Mouse (Mus musculus) C2C12 (cell line): ENCODE results near the gene Gm13757. TPM values are rescaled to one million over a fixed set of nuclear protein-coding genes. Genes with fewer than 3 reads are reported as not detected.
"Not testable (repeated sequence)": the region's sequence is repeated elsewhere in the genome, so short reads cannot be mapped to it uniquely, and the experiment has no call there.

Experiments
- H3K27me3 ChIP-seq: one replicate; pipeline ENCODE4 v1.6.1; 2011; ENCODE audit not compliant: control insufficient read depth, insufficient read depth, insufficient read length
- H3K36me3 ChIP-seq: one replicate; pipeline ENCODE4 v1.6.1; 2011; ENCODE audit not compliant: control insufficient read depth, insufficient read depth
- H3K4me3 ChIP-seq: one replicate; pipeline ENCODE4 v1.5.1; 2011; ENCODE audit warnings: mild to moderate bottlenecking, control low read depth; ENCODE audit not compliant: poor library complexity, insufficient read depth, severe bottlenecking
- H3K79me2 ChIP-seq: one replicate; pipeline ENCODE4 v1.6.1; 2011; ENCODE audit not compliant: control insufficient read depth, insufficient read depth
- H3K79me3 ChIP-seq: one replicate; pipeline ENCODE4 v1.6.1; 2011; ENCODE audit warnings: low read depth, control low read depth
- H3ac ChIP-seq: one replicate; pipeline ENCODE3; 2011; ENCODE audit warnings: low read depth; ENCODE audit not compliant: control insufficient read depth, insufficient read length
- CEBPB ChIP-seq: IDR thresholded peaks from one replicate; pipeline ENCODE4 v1.6.1; 2011; ENCODE audit warnings: low read depth, mild to moderate bottlenecking, control low read depth, moderate library complexity
- CTCF ChIP-seq: IDR thresholded peaks from one replicate; pipeline ENCODE4 v1.5.1; 2011; ENCODE audit not compliant: control insufficient read depth, insufficient read depth, insufficient read length
- FOSL1 ChIP-seq: IDR thresholded peaks from one replicate; pipeline ENCODE4 v1.8.0; 2011; ENCODE audit warnings: mild to moderate bottlenecking, low read length; ENCODE audit not compliant: poor library complexity, insufficient read depth, severe bottlenecking
- MAX ChIP-seq: IDR thresholded peaks from one replicate; pipeline ENCODE4 v1.6.1; 2011; ENCODE audit warnings: mild to moderate bottlenecking, control low read depth
- MYOD1 ChIP-seq: IDR thresholded peaks from one replicate; pipeline ENCODE4 v1.6.1; 2011; ENCODE audit warnings: low read depth; ENCODE audit not compliant: control insufficient read depth, insufficient read length
- MYOG ChIP-seq: IDR thresholded peaks from one replicate; pipeline ENCODE4 v1.6.1; 2011; ENCODE audit not compliant: control insufficient read depth, insufficient read length; ENCODE audit errors: extremely low read depth
- USF1 ChIP-seq: IDR thresholded peaks from one replicate; pipeline ENCODE4 v1.6.1; 2011; ENCODE audit warnings: low read depth, mild to moderate bottlenecking, control low read depth, moderate library complexity
- long read RNA-seq, 2 experiments: library from polyadenylated mRNA; unstranded; transcript quantifications; one replicate each; pipeline ENCODE4 v2.0.0; 2019 to 2020
- polyA plus RNA-seq: library from polyadenylated mRNA; unstranded; fragments of >200 nt; fragmentation: generic; extraction: Trizol; gene quantifications from one replicate; pipeline ENCODE4 v1.2.1, GENCODE M21; 2012; ENCODE audit warnings: missing spikeins

Gene Gm13757
- not detected for polyA plus RNA-seq
- long read RNA-seq, experiment 1: 0 reads
- long read RNA-seq, experiment 2: 0 reads

- no peak for TF ChIP-seq USF1
- no peak for TF ChIP-seq FOSL1
- no peak for TF ChIP-seq MAX
- TF ChIP-seq MYOG: no peak
- no peak for TF ChIP-seq CTCF
- no peak for TF ChIP-seq CEBPB
- TF ChIP-seq MYOD1: no peak
- Histone ChIP-seq H3ac (no peak within 1 kb of the TSS), H3K36me3 (no peaks in the 10 kb centered on the region), H3K79me2 (no peaks in the 10 kb centered on the region), H3K27me3 (no peaks in the 10 kb centered on the region), H3K79me3 (no peaks in the 10 kb centered on the region), H3K4me3 (no peak within 1 kb of the TSS)
Measured at GRCm38 (mm10) chr2:88449031-88449430, at the start of gene Gm13757. Gene Gm13757 (minus strand): TSS chr2:88449131.

GRCm38 (mm10) chr2:88493020-88493419 is 44.1 kb upstream of the Gm13757 start, which contains the start of gene Olfr1185-ps1:
Gene Olfr1185-ps1 (plus strand): TSS chr2:88493320.
- H3K36me3 ChIP-seq: no peaks in the 10 kb centered on the region
- H3ac ChIP-seq: no peak within 1 kb of the TSS
- no peak within 1 kb of the TSS for H3K4me3 ChIP-seq
- no peaks in the 10 kb centered on the region for H3K79me2 ChIP-seq
- H3K79me3 ChIP-seq: no peaks in the 10 kb centered on the region
- no peaks in the 10 kb centered on the region for H3K27me3 ChIP-seq
- TF ChIP-seq FOSL1: no peak
- no peak for TF ChIP-seq CTCF
- no peak for TF ChIP-seq MYOD1
- no peak for TF ChIP-seq USF1
- TF ChIP-seq MAX: no peak
- TF ChIP-seq MYOG: no peak
- TF ChIP-seq CEBPB: no peak

GRCm38 (mm10) chr2:88483298-88483697 is 34.4 kb upstream of the Gm13757 start, which contains the start of gene Olfr1184:
Gene Olfr1184 (plus strand): TSS chr2:88483598.
- TF ChIP-seq MAX (no peak), MYOD1 (no peak)

GRCm38 (mm10) chr2:88454567-88454966 is 5.6 kb upstream of the Gm13757 start, which contains the start of gene Olfr1183:
Gene Olfr1183 (plus strand): TSS chr2:88454867.
- not testable (repeated sequence) for H3K79me3 ChIP-seq, H3K27me3 ChIP-seq, H3K36me3 ChIP-seq, H3K4me3 ChIP-seq, H3K79me2 ChIP-seq, H3ac ChIP-seq

More at GRCm38 (mm10) chr2:88483298-88483697, 34.4 kb upstream of the Gm13757 start, which contains the start of gene Olfr1184:
- H3K27me3 ChIP-seq: no peaks in the 10 kb centered on the region
- H3K79me3 ChIP-seq: no peaks in the 10 kb centered on the region
- no peak within 1 kb of the TSS for H3ac ChIP-seq
- no peak within 1 kb of the TSS for H3K4me3 ChIP-seq
- no peaks in the 10 kb centered on the region for H3K36me3 ChIP-seq
- H3K79me2 ChIP-seq: no peaks in the 10 kb centered on the region

GRCm38 (mm10) chr2:88426071-88426470 is 22.9 kb downstream of the Gm13757 start, which contains the start of gene Olfr1181:
Gene Olfr1181 (minus strand): TSS chr2:88426171.
- Histone ChIP-seq H3ac (no peak within 1 kb of the TSS), H3K27me3 (no peaks in the 10 kb centered on the region), H3K79me3 (no peaks in the 10 kb centered on the region), H3K36me3 (no peaks in the 10 kb centered on the region), H3K79me2 (no peaks in the 10 kb centered on the region), H3K4me3 (no peak within 1 kb of the TSS)
- no peak for TF ChIP-seq USF1
- no peak for TF ChIP-seq MYOG
- no peak for TF ChIP-seq CEBPB
- TF ChIP-seq MYOD1: no peak
- no peak for TF ChIP-seq MAX
- TF ChIP-seq CTCF: no peak
- no peak for TF ChIP-seq FOSL1

- TF ChIP-seq FOSL1 (no peak), MYOD1 (no peak), CTCF (no peak), USF1 (no peak), MYOG (no peak), MAX (no peak), CEBPB (no peak)
- H3ac ChIP-seq: no peak within 1 kb of the TSS
- no peaks in the 10 kb centered on the region for H3K79me3 ChIP-seq
- H3K36me3 ChIP-seq: no peaks in the 10 kb centered on the region
- no peaks in the 10 kb centered on the region for H3K79me2 ChIP-seq
- H3K4me3 ChIP-seq: no peak within 1 kb of the TSS
- H3K27me3 ChIP-seq: no peaks in the 10 kb centered on the region
Measured at GRCm38 (mm10) chr2:88419051-88419450, 29.9 kb downstream of the Gm13757 start, which contains the start of gene Olfr1180. Gene Olfr1180 (minus strand): TSS chr2:88419151.
